Mouse (Mus musculus) right cerebral cortex, postnatal 4 days (tissue): ENCODE results near the gene Btbd35f17.
"Not testable (repeated sequence)": the region's sequence is repeated elsewhere in the genome, so short reads cannot be mapped to it uniquely, and the experiment has no call there.

Experiments used
- DNase-seq: peaks from one replicate; pipeline ENCODE4 v3.0.0-alpha.2; 2022

The Btbd35f17 gene

DNA sequence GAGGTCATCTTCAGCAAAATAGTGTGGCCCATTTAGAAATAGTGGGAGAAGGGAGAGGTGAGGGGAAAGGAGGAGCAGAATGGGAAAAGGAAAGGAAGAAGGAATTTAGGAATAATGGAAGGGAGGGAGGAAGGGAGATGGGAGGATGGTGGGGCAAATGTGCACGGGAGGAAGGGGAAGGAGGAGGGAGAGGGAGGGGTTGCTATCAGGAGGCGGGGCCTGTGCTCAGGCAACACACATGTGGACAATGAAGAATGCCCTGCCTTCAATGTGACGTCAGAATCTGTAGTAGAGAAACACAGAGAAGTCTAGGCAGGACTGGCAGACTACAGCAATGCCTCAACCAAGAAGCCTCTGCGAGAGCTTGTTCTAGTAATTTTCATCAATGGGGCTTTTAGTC, at the start of gene Btbd35f17:
Btbd35f17 (plus strand) TSS at position 301 of the 400 bp plus-strand sequence.
- not testable (repeated sequence) for DNase-seq
